Mouse (Mus musculus): ENCODE results near the gene Hbq1b.

The Hbq1b gene

DNA sequence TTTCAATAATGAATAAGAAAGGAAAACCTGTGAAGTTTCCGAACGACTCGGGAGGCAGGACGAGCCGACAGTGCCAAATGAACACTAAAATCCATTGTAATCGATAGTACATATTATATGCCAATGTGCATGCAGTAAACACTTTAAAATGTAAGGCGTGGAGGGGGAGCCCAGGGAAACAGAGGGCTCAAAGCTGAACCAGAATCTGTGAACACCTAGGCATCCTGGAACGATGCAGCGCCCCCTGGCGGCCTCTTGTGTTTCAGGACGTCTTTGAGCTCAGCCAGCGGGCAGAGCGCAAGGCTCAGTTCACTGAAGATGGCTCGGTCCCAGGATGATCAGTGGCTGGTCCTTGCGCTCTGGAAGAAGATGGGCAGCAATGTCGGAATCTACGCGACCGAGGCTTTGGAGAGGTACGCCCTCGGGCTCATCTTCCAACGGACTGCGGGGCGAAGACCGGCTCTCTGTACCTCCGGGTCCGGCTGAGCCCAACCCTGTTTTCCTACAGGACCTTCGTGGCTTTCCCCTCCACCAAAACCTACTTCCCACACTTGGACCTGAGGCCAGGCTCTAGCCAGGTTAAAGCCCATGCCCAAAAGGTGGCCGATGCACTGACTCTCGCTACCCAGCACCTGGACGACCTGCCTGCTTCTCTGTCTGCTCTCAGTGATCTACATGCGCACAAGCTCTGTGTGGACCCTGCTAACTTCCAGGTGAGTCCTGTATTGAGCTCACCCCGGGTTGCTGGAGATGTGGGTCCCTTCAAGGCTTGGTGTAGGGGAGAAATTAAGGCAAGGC is at the start of gene Hbq1b:
Gene Hbq1b, plus strand, starts transcription at position 271 of the 798 bp plus-strand sequence.
- ATAC-seq (ENCODE audit: low TSS enrichment) = peak; percentile 94

DNA sequence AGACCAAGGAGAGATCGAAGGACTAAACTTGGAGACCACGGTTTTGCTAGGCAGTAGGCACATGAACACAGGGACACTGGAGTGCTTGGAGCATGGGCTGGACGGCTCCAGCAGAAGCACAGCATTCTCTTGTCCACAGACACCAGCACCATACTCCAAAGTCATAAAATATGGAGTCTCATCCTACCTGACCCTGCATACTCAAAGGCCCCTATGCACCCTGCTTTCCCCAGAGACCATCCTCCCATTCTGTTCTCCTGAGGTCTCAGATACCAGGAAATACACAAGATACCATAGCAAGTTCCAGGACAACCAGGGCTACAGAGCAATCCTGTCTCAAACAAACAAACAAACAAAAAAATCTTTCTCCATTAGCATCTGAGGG is 49.4 kb upstream of the Hbq1b start:
- ATAC-seq (ENCODE audit: low TSS enrichment) = no peak

DNA sequence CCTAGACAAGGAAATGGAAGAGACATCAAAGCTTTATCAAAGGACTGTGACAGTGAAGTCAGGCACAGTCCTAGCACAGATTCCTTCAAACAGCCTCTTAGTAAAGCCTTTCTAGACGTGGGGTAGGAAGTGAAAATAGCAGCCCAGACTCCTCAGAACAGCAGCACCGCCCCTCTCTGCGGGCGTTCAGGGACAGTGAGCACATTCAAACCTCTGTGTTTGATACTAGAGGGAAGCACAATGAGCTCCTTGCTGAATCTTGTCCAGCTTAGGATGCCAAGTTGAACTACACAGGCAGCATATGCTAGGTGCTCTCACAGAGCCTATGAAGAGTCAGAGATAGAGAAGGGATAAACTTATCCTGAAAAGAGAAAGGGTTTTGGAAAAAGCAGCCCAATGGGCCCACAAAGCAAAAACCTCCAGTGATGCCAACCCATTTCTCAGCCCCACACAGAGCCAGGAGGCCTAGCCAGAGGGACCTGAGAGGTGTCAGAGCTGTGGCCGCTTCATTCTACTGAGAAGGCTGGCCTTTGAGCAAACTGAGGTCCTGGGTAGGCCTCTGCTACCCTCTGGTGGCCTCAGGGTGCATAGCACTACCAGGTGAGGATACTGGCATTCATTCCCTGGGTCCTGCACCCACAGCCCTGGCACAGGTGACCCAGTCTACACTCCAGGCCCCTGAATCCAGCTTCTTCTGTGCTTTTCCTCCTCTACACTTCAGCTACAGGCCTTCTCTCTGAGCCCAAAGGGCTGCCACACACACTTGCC is 48.5 kb upstream of the Hbq1b start:
- peak; percentile 45 for ATAC-seq (ENCODE audit: low TSS enrichment)

DNA sequence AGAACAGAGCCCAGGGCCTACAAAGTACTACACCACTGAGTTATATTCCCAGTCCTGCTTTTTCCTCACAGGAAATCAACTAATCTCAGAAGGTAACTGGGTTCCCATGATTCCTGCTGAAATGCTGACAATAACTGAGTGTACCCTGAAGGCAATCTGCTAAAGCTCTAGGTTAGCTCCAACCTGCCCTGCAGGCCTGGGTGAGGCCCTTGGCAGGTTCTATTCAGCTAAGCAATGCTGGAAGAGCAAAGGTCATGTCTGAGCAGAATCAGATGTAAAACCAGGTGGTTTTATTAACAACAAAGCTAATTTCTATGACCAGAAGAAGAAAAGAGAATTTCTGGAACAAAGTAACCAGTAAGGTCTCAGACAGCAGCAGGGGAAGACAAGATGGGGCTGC is 45.4 kb upstream of the Hbq1b start:
- ATAC-seq (ENCODE audit: low TSS enrichment) = no peak

DNA sequence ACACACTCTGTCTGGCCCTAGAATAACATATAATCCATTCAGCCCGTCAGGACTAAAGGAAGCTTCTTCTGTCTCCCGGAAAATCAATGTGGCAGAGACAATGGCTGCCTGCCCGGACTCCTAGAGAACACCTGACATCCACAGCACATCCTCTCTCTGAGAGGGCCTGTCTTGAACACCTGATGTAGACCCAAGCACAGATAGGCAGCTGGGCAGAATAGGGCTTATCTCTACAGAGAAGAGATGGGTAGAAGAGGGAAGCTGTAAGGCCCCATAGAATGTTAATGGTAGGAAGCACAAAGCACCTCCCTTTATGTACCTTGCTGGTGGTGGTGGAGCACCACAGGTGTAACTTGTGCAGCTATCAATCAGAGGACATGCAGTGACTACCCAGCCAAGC is 44.6 kb upstream of the Hbq1b start:
- ATAC-seq (ENCODE audit: low TSS enrichment) = no peak

DNA sequence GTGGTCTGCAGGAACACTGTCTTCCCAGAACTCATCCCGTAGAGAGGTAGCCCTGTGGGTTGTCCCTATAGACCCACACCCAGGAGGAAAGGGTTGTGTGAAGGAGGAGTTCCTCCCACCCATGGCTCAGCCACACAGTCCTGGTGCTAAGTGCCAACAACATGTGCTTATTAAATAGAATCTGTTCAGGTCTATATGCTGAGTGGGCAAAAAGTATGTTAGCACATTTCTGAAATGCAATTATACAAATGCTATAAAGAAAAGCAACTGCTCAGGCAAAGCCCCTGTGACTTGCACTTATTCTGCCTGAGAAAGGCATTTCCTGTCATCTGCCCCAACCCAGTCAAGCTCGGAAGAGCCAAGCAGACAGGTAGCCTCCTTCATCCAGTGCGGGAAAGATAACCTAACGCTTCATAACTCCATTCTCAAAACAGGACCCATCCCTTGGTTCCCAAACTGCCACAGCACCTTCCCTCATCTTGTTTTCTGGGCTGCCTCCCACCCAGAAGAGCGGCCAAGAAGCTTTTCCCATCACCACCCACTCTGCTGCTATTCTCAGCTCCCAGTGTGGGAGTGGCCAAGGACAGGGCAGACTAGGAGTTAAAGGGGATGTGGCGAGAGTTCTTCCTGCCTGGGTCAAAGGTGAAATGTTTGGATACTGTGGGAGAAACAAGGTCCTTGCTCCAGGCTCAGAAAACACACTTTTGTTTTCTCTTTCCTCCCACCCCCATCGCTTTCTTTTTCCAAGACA is 43.4 kb upstream of the Hbq1b start:
- peak; percentile 72 for ATAC-seq (ENCODE audit: low TSS enrichment)

DNA sequence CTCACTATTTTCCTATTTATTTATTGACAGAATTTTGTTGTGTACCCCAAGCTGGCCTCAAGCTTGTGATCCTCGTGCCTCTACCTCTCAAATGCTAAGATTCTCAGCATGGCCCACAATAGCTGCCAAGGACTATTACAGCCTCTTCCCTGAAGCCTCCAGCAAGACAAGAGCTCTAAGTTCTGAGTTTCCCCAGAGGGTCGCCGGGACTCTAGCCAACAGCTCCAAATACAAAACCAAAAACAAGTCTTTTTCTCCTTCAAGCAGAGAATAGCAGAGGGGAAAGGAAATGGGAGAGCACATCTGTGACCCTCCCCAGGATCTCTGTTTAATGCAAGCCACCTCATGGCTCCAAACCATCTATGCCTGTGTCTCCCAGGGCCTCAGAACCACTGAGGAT is 42.7 kb upstream of the Hbq1b start:
- no peak for ATAC-seq (ENCODE audit: low TSS enrichment)

DNA sequence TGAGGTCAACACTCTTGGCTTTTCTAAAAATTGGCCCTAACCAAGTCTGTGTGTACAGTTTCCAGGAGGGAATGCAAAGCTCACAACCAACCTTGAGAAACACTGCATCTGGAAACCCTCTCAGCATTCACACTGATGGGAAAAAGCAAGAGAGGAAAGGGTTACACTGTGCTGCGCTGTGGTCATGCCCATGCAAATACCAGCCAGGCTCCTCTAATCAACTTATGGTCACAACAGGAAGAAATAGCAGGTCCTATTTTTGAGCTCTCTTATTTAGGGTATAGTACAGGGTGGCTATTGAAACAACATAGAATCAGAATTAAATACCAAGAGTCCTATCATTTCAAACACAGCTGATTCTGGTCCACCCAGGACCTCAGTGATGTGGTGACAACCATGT is 42.1 kb upstream of the Hbq1b start:
- no peak for ATAC-seq (ENCODE audit: low TSS enrichment)

DNA sequence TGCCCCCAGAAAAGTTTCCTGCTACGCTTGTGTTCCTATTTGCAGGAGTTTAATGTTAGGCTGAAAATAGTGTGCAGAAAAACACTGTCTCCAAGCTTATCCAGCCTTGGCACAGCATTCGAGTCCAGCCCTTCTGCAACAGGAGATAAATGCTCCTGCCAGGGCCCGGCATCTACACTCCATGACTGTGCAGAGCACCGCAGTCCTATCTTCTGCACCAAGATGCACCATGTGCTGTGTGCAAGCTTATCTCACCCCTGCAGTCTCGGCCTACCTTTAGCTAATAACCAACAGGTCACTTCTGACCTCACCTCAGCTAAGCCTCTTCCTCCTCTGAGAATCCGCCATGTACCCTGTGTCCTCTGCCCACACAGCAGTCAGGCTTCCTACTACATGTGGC is 41.2 kb upstream of the Hbq1b start:
- no peak for ATAC-seq (ENCODE audit: low TSS enrichment)

DNA sequence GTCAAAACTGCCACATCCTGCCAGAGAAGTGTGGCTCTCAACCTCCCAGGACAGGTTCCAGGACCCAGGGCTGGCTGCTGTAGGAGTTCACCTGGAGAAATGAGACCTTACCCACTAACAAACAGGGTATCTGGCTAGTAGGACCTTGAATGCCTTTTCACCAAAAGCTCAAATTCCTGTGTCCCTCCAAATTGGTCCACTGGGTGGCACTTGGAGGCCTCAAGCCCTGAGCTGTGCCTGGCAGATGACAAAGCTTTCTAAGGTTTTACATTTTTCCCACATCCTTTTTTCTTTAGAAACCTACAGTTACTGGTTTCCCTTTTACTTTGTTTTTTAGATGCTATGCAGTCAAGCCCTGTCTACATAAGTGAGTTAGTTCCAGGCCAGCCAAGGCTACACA is 39.7 kb upstream of the Hbq1b start:
- ATAC-seq (ENCODE audit: low TSS enrichment) = no peak

DNA sequence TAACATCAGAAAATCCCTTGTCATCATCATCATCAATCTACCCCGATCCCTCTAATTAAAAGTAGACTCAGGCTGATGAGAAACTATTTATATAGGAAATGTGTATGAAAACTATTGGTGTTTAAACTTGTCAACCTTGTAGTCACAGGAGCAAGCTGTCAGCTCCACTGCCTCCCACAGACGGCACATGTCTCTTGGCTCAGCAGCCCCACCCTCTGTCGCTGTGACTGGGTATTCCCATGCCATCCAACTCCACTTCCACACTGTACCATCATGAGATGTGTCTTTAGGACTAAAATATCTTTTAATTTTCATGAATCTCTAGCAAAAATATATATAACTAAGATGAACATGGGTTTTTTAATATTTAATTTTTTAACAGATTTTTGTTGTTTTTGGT is 38.4 kb upstream of the Hbq1b start:
- no peak for ATAC-seq (ENCODE audit: low TSS enrichment)

DNA sequence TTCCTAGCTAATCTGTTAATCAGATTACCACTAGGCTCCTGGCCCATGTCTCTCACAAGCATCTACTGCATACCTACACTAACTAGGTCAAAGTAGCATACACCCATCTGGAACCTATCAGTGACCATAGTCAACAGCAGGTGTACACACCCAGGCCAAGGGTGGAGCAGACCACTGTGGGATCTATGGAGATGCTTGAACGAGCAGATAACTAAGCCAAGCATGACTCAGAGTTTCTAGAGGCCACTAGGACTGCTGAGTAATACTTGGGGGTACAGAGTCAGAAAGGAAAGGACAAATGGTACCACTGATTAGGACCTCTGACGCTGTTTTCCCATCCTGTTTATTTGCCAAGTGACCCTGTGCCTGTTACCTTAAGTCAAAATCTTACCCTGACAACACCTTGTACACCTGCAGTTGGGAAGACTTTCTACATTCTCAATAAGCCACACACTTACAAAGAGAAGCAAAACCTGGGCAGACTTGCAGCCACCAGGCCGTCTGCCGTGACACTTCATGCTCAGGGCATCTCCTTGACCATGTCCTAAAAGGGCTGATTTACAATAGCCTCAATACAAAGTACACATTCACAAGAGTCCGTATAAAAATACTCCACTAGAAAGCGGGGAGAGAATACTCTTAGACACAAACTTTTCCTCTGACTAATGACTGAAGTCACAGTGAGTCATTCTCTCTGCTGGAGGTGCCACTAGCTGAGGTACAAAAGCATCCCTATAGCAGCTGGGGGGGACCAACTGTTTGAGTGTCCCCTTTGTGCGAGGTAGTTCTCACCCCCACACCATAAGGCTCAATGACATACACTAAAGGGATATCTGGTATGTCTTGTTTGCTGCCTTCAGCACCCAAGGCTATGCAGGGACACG is 35.6 kb upstream of the Hbq1b start:
- peak; percentile 70 for ATAC-seq (ENCODE audit: low TSS enrichment)

DNA sequence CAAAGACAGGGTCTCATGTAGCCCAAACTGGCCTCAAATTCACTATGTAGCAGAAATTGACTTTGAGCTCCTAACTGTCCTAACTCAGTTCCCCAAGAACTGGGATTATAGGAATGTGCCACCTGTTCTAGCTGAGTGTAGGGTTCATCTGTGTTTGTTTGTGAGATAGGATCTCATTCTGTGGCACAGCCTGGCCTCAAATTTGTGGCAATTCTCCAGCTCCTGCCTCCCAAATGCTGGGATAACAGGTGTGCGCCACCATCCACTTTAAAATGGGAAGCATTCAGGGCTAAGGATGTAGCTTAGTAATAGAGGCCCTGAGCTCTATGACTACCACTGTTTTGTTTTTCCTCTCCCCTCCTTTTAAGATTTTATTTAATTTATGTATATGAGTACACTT is 33.6 kb upstream of the Hbq1b start:
- no peak for ATAC-seq (ENCODE audit: low TSS enrichment)

DNA sequence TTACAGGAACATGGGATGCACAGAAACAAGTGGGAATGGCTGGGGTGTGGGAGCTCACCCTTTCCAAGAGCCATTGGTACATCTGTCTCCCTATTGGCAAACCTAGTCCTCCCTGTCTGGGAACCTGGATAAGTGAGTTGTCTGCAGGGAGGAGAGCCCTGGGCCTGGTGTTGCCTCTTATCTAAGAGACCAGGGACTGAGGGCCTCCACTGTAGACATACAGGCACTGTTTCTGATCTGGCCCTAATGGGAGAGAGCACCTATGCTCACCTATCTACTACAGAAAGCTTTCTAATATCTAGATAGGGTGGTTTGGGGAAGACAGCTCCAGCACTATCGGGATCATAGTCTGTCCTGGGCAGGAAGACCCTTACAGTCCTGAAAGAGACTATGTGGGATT is 30.6 kb upstream of the Hbq1b start:
- ATAC-seq (ENCODE audit: low TSS enrichment) = no peak

DNA sequence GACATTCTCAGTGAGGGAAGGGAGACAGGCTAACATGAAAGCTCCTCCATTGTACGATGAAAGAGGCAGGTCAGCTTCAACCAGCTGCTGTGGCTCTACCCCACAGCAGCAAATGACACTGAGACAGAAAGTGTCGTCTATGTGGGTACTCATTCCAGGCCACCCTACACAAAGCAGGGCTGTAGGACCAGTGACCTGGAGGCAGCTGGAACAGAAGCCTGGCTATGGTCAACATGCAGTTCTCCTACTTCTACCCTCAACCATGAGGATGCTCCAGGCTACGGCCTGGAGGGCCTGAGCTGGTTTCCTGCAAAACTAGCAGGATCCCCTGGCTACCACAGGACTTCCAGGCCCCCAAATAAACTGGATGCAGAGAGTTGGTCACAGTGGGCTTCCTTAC is 30.2 kb upstream of the Hbq1b start:
- ATAC-seq (ENCODE audit: low TSS enrichment) = no peak

DNA sequence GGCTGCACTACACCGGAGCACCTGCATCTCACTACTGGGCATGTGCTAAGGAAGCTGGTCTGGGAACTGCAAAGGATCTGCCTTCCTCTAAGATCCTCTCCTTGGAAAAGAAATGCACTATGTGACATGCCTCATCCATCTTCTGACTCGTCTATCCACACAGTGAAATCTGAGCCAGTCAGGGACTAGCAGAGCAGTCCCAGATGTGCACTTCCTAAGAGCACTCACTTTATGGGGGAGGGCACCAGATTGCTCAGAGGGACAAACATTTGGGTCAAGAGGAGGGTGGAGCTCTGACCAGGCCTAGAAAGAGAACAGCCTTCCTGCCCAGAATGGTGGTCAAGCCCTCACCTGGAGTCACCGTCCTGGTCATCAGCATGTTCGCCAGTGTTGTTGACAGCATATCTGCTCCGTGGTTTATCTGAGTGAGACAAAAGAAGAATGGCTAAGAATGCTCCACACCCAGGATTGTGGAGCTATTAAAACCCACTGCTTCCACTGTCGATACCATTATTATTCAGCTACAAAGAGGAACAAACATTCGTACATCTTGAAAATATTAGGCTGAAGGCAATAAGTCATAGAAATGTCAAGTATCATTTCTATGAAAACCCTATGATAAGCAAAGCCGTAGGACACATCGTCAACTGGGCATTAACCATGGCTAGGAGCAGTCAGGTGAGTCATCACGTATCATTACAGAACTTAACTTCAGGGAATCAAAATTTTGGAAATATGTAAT is 23.9 kb upstream of the Hbq1b start:
- no peak for ATAC-seq (ENCODE audit: low TSS enrichment)

DNA sequence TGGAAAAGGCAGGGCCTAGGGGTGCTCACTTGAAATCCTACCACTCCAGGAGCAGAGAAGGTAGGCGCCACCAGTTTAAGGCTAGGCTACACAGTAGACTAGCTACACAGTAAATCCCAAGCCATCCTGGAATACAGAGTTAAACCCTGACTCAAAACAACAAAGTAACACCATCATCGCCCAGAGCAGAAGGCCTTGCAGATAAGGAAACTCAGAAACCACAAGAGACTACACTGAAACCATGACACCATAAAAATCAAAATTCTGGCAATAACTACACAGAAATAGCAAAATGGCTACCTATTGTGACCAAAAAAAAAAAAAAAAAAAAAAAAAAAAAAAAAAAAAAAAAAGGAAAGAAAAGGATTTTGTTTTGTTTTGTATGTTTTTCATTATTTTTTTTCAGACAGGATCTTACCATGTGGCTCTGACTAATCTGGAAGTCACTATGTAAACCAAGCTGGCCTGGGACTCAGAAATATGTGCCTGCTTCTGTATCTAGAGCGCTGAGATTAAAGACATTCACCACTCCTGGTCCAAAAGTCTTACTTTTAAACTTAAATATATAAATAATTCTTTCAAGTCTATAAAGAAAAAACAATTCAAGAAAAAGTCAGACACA is 21.5 kb upstream of the Hbq1b start:
- no peak for ATAC-seq (ENCODE audit: low TSS enrichment)

DNA sequence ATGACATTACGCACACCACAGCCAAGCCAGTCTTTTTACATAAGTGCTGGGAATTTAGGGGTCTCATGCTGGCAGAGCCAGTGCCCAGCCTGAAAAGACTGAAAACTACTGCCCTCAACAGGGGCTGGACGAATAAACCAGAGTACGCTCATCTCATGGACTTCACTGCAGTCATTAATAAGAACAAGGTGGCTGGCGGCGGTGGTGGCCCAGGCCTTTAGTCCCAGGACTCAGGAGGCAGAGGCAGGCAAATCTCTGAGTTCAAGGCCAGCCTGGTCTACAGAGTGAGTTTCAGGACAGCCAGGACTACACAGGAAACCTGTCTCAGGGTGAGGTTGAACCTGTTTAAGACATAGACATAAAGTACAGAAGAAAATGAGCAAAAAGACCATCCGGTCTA is 20.6 kb upstream of the Hbq1b start:
- no peak for ATAC-seq (ENCODE audit: low TSS enrichment)

DNA sequence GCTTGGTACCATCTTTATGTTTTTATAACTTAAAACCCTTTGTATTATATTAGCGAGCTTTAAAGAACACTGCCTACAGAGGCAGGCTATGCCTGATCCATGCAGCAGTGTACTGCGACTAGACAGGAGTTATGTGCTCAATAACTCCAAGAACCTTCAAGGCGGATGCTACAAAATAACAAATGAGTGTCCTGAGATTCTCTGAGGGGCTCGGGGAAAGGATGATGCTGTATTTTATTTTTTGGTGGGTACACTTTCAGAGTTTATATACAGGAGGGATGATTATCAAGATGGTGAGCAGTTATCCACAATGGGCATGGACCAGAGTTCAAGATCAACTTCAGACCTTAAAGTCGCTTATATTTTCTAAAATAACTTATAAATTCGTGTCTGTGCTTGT is 20.0 kb upstream of the Hbq1b start:
- no peak for ATAC-seq (ENCODE audit: low TSS enrichment)

DNA sequence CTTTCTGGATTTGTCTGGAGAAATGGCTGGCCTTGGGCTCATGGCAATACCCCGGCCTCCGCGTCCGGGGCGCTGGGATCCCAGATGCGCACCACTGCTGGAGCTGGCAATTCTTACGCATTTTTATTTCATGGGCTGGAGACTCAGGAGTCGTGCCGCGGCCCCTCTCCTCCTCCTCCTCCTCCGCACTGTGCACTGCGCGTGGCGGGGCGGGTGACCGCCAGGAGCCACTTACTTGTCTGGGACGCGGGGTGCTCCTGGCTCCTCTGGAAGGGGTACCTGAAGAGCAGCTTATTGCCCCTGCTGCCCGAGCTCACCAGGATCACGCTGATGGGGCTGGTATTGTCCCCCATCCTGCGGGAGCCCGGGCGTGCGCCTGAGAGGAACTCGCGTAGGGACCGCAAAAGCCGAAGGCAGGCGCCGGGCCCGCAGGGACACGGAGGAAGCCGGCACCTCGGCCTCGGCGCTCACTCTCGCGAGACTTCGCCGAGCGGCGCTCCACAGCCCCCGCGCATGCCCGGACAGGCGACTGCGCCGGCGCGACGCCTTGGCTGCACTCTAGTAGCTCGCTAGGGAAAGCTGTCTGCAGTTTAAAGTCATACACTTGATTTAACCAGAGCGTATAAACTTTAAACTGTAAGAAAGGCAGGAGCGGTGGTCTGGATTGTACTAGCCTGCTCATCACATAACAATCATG is 19.4 kb upstream of the Hbq1b start, which contains the start of gene Nprl3:
Gene Nprl3, minus strand, starts transcription at position 520 of the 697 bp plus-strand sequence.
- peak; percentile 99 for ATAC-seq (ENCODE audit: low TSS enrichment)
